Mouse (Mus musculus) telencephalon, adult 2 months (tissue): ENCODE measurements around the gene Akr1b3.

Experiments
- DNase-seq: peaks from one replicate; pipeline ENCODE4 v3.0.0-alpha.2; 2011; ENCODE audit warnings: low read depth, low spot score

Akr1b3 gene

DNA sequence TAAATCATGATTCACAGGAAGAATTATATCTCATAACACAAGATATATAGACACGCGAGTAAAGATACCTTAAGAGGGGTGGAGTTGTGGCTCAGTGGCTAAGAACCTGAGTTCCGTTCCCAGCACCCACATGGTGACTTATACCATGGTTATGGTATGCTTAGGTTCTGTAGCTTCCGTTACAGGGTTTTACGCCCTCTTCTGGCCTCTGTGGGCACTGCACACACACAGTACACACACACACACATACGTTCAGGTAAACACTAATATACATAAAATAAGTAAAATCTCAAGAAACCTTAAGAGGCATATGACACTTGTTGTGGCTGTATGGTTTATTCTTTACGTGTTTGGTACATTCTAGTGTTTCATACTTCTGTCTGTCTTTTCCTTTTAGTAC, 4.8 kb upstream of the Akr1b3 start:
- no peak for DNase-seq

- no peak for DNase-seq
These were observed 1.4 kb upstream of the Akr1b3 start for GRCm38 (mm10) chr6:34318636-34319035.

- no peak for DNase-seq
These were observed 894 bp upstream of the Akr1b3 start for GRCm38 (mm10) chr6:34318172-34318571.

- DNase-seq = no peak
These were observed 3.4 kb downstream of the Akr1b3 start for GRCm38 (mm10) chr6:34313921-34314320.

DNA sequence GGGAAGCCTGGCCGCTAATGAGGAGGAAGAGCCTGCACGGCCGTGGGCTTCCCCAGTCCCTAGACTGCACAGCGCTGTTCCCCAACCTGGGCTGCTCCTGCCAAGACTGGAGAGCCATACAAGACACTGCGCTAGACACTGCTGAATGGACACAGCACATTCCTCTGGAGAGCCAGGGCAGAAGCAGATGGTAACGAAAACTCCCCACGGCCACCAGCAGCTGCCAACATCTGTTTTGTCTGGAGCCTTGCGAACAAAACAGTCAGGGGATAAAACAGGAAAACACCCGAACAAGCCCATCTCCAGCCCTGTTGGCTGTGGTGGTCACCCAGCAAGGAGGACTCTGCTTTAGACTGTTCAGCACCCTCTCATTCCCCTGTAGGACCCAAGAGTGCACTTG, 3.9 kb downstream of the Akr1b3 start:
- no peak for DNase-seq

GRCm38 (mm10) chr6:34310023-34310595, 7.2 kb downstream of the Akr1b3 start:
- DNase-seq = no peak

- DNase-seq = no peak
These were observed 7.8 kb downstream of the Akr1b3 start for GRCm38 (mm10) chr6:34309526-34309925.

DNA sequence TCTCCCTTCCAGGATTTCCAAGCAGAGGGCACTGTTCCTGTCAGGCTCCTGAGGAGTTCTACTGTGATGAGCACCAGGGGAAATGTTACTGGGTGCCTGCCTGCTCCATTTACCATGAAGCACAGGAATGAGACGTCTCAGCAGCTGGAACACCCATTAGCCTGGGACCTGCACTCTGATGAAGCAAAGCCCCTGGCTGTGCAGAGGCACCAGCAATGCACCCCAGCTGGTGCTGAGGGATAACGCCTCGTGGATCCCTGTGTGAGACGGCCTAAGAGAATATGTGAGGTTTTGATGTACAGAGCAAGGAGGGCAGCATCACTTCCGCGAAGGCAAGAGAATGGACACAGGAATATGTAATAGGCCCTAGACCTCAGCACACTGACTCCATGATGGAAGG, 10.5 kb downstream of the Akr1b3 start:
- DNase-seq = no peak

GRCm38 (mm10) chr6:34304675-34305241, 12.5 kb downstream of the Akr1b3 start:
- DNase-seq = no peak

- DNase-seq = no peak
These were observed 20.2 kb downstream of the Akr1b3 start for GRCm38 (mm10) chr6:34297055-34297454.

- DNase-seq = no peak
These were observed 21.8 kb downstream of the Akr1b3 start for GRCm38 (mm10) chr6:34295437-34295836.

DNA sequence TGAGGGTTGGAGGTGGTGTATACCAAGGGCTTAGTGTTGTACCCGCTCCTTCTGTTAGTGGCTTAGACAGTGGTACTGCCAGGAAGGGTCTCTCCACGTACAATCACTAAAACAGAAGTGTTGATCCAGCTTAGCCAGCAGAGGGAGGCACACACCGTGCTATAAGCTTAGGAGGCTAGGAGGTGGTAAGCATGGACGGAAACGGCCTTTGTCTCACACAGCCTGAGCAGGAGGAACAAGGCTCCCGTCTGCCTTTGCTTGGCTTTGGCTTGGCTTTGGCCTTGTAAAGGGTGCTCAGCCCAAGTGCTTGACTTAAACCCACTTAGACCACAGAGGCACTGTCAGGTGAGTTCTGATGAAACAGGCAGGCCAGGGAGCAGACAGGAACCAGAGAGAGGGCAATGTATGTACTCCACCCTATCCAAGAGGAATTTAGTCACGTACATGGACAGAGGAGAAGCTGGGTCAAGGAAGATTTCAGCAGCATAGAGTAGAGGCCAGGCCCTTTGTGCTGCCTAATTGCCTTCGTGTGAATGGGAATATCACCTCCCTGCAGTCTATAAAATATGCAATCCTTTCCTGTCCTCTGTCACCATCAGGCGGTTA, 24.3 kb downstream of the Akr1b3 start:
- peak; percentile 70 for DNase-seq

DNA sequence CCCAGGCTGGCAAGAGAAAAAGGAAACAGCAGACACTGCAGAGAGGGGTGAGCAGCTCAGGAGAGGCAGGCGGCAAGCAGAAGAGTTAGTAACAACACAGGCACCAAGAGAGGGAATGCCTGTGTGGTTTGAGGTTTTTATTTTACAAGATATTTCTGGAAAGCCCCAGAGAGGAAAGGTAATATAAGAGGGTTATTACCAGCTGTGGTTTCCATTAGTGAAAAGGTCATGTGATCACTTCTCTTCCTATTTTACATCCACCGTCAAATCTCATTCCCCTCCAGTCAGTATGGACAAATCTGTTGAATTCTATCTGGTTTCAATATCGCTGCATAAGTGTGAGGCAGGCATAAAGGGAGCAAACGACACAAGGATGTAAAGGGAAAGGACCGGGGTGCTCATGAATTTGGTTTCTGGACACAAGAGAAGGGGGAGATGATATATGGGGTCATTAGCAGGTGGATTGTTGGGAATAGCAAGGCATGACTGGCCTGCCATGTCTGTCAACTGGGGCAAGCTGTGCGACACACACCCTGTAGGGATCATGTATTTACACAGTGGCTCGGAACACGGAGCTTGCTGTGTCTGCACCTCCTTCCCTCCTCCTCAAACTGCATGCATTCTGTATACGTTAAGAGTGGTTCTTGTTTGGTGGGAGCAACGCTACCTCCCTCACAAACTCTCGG, 24.9 kb downstream of the Akr1b3 start:
- DNase-seq = no peak

DNA sequence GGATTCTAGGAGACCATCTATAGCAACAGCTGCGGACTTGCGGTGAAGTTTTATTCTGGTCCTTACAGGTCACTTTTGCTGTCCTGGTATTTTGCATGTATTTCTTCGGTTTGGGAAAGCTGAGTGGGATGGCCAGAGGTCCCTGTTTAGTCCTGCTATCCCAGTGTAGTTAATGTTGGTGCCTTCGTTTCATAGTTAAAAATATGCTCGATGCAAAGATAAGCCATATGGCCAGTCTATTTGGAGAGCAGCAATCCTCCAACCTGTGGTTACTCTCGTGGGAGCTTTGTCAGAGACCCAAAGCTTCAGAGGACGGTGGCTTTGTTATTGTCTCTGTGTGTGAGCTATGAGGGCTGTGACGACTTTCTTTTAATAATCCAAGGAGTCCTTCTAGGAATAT, 26.6 kb downstream of the Akr1b3 start:
- no peak for DNase-seq

GRCm38 (mm10) chr6:34290091-34290490, 27.2 kb downstream of the Akr1b3 start:
- no peak for DNase-seq

- DNase-seq = no peak
These were observed 29.2 kb downstream of the Akr1b3 start for GRCm38 (mm10) chr6:34288098-34288497.

- no peak for DNase-seq
These were observed 30.4 kb downstream of the Akr1b3 start for GRCm38 (mm10) chr6:34286841-34287240.

DNA sequence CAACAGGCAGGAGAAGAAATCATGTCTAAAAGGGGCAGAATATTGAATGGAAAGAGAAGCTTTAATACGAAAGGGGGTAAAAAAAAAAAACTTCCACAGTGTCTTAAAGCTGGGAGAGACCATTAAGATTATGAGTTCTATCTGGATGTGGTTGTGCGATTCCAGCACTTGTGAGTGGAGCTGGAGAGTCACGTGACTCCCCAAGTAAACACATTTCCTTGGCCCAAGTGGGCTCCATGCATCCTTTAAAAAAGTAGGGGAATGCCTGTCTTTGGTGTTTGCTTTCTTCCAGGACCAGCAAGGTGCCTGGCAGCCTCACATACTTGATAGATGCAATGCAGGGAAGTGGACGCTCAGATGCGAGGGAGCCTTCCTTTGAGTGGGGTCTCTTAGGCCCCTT, 38.9 kb downstream of the Akr1b3 start:
- no peak for DNase-seq

DNA sequence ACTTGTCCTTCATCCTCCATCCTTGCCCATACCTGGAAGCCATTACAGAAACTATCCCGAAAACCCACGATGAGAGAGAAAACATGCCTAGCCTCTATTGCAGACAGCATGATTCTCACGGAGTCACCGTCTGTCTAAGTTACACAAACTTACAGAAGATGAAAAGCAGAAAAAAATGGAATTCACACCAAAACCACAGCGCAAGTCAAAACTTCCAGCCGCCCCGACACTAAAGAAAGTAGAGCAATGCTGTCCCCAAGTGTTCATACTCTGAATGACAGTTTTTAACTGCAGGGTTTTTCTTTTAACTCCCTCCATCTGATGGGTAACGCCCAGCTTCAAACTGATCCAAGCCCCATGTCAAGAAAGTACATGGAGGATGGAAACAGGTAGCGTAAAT, 39.6 kb downstream of the Akr1b3 start:
- DNase-seq = no peak

DNA sequence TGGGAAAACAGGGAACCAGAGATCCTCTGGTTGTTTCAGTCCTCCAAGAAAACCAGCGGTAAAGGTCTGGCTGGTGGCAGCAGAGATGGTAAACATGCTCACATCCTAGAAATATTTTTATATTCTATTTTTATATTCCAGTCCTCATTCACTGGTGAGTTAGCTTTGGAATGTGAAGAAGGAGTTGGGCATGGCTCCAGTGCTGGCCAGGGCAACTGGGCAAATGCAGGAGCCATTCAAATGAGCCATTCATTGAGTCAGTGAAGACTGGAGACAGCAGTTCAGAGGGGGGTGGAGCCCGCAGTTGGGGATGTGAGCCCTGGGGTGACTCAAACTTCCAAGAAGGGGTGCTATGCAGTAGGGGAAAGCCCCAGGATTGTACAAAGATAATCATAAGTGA, 42.9 kb downstream of the Akr1b3 start:
- DNase-seq = no peak

DNA sequence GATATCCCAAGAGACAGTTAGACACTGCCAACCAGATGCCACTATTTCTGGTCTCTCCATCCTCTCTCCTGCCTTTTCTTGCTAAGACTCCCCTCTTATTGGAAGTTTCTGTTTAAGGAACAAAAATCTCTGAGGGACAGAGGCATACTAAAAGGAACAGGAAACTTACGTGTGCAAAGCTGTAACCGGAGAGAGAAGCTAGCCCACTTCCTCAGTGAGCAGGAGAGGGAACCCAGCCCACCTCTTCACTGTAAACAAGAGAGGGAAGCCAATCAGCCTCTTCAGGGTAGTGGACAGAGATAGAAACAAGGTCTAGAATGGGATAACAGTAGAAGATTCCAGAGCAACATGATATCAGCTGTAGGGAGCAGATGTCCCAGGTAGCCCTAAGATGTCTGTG, 44.2 kb downstream of the Akr1b3 start:
- DNase-seq = no peak

GRCm38 (mm10) chr6:34272462-34272861, 44.8 kb downstream of the Akr1b3 start:
- DNase-seq = no peak

DNA sequence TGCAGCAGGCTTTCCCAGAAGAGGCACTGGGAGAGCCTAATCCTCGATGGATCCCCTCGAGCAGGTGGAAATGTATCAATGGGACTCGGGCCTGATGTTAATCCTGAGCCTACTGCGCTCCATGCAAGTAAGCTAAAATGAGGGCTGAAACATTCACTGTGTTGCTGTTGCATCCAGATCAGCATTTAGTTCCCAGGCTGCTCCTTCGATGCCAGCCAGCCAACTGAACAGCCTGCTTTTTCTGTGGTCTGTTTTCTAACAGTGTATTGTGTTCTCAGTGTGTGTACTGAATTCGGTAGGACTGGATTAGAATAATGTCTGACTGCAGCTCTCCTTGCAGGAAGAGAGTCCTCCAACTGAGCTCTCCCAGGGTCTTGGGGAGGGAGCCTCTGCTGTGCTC, 46.6 kb downstream of the Akr1b3 start:
- DNase-seq = no peak
